Mouse (Mus musculus) kidney, adult 11 months (tissue): Measurements from ENCODE around the gene Hs3st3b1.

Experiments
- DNase-seq: peaks from one replicate; pipeline ENCODE4 v3.0.0; 2022

Gene Hs3st3b1

DNA sequence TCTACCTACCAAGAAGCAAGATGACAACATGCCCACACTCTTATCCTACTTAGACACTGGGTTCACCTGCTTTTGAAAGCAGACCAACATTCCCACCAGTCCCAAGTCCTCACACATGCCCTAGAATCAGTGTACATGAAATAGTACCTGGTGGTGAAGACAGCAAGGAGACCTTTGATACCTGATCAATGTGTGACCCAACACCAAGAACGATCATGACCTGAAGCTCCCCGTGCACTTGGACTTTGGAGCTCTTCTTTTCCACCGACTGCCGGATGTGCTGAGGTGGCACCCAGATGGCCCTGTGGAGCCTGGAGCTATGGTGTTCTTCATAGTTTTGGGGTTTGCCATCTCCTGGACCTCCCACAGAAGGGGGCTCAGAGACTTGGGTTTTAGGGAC is 43.5 kb downstream of the Hs3st3b1 start:
- DNase-seq, result no peak

DNA sequence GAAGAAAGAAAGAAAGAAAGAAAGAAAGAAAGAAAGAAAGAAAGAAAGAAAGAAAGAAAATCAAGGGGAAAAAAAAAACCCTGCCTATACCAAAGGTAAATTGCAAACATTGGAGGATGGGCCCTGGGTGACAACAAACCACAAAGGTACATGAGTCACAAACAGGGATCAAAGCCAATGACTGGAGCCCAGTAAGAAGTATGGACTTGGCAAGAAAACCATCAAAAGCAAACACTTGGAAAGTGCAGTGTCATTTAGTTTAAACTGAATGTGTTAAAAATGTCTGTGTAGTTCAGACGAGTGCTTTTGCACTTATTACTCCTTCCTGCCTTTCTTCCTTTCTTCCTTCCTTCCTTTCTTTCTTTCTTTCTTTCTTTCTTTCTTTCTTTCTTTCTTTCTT is 59.3 kb downstream of the Hs3st3b1 start:
- DNase-seq, result no peak

DNA sequence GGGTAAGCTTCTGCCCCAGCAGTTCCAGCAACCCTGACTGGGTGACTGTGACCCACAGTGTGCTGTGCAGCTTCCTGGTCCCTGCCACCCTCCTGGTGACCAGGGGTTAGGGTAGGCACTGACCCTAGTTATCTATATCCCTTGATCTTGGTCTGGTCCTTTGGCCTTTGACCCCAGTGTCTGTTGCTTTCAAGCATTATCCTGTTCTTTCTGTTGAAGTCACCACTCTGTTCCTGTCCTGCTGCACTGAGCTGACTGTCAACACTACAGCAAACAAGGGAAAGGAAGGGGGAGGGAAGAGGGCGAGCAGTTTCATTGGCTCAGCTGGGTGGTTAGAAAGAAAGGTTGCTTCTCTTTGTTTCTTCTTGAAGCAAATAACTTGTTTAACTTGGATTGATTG is 60.1 kb downstream of the Hs3st3b1 start:
- no peak for DNase-seq

DNA sequence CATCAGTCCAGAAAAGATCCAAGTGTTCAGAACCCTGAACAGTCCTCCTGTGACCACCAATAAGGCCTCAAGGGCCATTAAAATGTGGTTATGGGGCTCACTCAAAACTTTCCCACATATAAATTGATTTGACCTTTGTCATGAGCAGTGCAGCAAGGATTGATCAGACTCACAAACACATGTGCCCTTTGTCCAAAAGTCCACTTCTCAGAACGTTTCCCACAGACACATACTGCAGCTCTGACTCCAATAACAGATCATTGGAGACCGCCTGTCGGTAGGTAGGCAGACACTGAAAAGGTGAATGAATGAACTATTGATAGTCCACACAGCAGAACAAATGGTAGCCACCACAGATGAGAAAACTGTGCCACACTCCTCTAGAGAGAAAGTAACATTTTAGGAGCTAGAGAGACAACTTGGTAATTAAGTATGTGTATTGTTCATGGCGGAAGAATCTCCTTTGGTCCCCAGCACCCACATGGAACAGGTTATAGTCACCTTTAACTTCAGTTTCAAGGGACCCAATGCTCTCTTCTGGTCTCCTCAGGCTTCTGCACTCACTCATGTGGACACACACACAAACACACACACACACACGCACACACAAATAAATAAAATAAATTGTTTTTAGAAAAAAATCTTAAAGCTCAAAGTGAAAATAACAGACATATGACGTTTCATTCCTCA is 70.9 kb downstream of the Hs3st3b1 start:
- DNase-seq, result no peak

DNA sequence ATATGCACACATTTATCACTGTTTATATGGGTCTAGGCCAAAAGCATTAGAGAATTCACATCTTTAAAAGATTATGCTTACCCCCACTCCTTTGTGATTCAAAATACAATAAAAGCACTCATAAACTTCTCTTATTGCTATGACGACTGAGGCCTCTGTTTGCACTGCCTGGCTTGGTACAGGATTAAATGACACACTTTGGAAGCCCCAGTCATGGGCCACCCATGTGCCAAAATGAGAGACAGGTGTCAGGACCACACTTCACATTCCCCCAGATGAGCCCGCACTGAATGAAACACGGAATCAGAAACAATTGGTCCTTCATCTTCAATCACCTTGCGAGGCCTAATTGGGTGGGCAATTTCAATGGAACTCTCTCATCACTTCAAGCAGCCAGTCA is 71.8 kb downstream of the Hs3st3b1 start:
- no peak for DNase-seq

DNA sequence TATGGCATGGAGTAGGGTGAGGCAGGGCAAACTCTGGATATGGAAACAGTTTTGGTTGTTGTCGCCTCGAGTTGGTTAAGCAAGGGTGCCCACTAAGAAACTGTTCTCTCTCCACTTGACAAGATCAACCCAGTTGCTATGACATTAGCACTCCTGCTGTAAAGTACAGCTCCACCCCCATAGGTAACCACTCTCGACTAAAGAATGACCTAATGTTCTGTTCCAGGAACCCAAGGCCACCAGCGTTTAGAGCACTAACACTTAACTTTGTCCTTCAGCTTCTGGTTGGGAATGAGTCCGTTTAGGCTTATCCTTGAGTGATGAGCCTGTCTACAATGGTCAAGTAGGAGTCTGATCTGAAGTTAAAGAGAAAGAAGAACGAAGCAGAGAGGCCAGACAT is 76.7 kb downstream of the Hs3st3b1 start:
- no peak for DNase-seq

DNA sequence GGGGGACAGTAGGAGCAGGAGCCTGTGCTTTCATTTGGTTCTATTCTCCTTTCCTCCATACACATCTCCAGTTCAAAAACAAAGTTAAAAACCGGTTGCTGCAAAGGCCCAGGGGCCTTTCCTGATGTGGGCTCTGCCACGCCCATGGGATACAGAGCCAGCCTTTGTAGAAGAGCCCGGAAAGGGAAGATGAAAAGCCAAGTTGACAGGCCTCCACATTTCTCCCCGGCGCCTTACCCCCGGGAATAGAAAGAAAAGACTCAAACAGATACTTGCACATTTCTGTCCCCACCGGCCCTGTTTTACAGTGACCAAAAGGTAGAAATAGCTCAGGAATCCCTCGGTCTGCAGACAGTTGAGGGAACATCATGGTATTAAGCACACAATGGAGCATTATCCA is 77.4 kb downstream of the Hs3st3b1 start:
- no peak for DNase-seq

DNA sequence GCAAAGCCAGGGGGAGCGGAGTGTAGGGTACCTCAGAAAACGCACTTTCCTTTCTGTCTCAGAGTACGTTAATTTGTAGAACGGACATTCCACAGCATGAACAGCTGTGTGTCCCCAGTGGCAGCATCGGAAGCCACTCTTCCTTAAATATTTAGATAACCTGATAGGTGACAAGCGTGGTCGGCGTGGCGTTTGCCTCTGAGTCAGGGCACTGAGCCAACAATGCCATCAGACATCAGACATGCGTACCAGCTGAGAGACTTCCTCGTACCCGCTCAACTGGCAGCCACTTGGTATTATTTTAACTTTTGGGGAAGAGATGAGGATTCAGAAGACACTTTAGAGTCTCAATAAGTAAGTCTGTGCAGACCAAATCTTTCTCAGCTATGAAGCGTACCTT is 84.6 kb downstream of the Hs3st3b1 start:
- peak; percentile 3 for DNase-seq
